Mouse (Mus musculus): ENCODE data around the gene Spsb4. TPM values are rescaled to one million over a fixed set of nuclear protein-coding genes. Genes with fewer than 3 reads are reported as not detected.
A peak's percentile ranks its signal among the peaks of the same experiment; 100 is the strongest.

Gene Spsb4
- total and polyA plus RNA-seq, 2 experiments from 2014 or later, result 31.8 to 36.4 TPM

DNA sequence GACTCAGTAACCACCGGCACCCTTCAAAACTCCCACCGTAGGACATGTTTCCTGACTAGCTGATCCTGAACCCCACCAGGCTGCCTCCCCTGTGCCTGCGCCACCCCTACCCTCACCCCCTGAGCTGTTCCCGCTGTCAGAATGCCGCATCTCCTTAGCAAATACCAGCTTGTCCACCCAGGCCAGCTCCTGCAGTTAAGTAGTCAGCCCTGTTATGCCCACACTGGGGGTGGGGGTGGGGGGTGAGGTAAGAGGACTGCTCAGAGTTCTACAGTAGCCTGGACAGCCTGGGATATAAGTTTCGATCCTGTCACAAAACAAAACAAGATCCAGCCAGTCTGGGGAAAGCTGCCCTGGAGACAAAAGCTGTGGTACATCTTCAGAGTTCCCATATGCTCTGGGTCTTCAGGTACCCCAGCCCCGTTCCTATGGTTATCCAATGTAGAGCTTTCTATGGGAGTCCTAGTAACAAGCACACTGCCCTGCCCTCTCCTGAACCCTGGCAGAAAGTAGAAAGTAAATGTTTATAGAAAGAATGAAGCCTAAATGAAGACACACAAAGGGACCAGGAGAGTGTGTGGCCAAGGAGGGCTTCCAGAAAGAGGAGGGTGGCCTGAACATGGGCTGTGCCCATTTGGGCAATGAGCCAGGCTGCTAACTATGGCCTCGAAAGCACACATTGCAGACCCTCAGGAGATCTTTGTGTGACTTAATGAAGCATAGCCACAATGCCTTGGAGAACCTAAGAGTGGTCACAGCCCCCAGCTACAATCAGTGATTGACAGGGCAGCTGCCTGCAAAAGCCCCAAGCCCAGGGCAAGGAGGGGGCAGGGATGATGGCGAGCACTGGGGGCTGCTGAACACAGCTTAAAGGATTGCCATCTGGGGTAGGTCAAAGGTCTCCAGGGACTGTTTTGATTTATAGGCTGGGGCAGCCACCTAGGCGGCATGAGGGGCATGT is 38.3 kb downstream of the Spsb4 start:
- H3K4me1 ChIP-seq (ENCODE audit: control insufficient read depth, insufficient read depth), result peaks cover 57% of the 10 kb centered on the region
- peak overlapping the region; percentile 29; the same call in 1 of the 2 replicates for H3K9ac ChIP-seq (replicated peaks; ENCODE audit: low read depth, low read length)
- no peak for TF ChIP-seq CTCF (IDR thresholded peaks at IDR 0.05; ENCODE audit: low read depth)

DNA sequence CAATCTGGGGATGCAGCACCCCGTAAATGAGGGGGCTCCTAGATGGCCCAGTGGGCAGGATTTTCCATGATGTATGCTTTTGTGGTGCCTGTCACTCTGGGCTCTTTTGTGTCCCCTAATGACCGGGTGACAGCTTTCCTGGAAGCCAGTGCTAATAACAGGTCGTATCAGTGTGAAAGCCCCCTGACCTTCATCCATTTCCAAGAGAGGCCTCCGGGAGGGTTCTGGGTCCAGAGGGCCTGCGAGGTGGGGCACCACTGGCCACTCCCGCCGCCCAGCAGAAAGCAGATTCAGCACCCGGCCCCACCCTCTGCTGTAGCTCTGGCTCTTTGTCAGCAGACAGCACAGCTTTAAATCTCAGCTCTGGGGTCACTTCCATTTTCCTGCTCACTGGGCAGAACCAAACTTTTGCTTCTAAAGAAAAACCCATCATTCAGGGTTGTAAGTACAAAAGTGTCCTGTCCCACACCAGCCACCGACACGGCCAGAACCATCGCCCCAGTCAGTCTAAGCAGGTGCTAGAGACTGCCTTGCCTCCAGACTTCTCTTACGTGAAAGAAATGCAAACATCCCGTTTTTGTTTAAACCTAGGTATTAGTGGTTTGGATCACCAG is 39.1 kb downstream of the Spsb4 start:
- H3K4me3 ChIP-seq (ENCODE audit: low read depth, low read length), result no peak overlapping the region
- H3K36me3 ChIP-seq (replicated peaks; ENCODE audit: control insufficient read depth, insufficient read depth, low read length), result no peaks in the 10 kb centered on the region
- no peaks in the 10 kb centered on the region for H3K9me3 ChIP-seq (replicated peaks; ENCODE audit: control insufficient read depth, low read length)
- peak overlapping the region; percentile 29; the same call in 1 of the 2 replicates for H3K9ac ChIP-seq (replicated peaks; ENCODE audit: low read depth, low read length)
- H3K4me2 ChIP-seq (ENCODE audit: low read depth, low read length), result no peak overlapping the region
- WGBS, result 44% methylated on average over 13 of the region's 13 CpGs
- ATAC-seq (ENCODE audit: insufficient read depth, low read depth) (no peak), DNase-seq (ENCODE audit: low spot score) (no peak)
- no peak for TF ChIP-seq EP300 (IDR thresholded peaks at IDR 0.05; ENCODE audit: low read depth)
- no peak for TF ChIP-seq CTCF (IDR thresholded peaks at IDR 0.05; ENCODE audit: low read depth)
- H3K4me1 ChIP-seq (ENCODE audit: control insufficient read depth, insufficient read depth), result peaks cover 52% of the 10 kb centered on the region
- H3K27me3 ChIP-seq (ENCODE audit: control insufficient read depth, insufficient read depth, low read length), result no peaks in the 10 kb centered on the region
- 0 out of 2 replicates have a peak overlapping the region, but pooled peaks have one; percentile 20 for H3K27ac ChIP-seq (ENCODE audit: low read depth)

More for the DNA sequence above, 38.3 kb downstream of the Spsb4 start:
- WGBS, result 59% methylated on average over 10 of the region's 10 CpGs
- ATAC-seq (ENCODE audit: insufficient read depth, low read depth), result no peak
- H3K4me2 ChIP-seq (ENCODE audit: low read depth, low read length), result no peak overlapping the region
- H3K9me3 ChIP-seq (replicated peaks; ENCODE audit: control insufficient read depth, low read length), result no peaks in the 10 kb centered on the region
- H3K36me3 ChIP-seq (replicated peaks; ENCODE audit: control insufficient read depth, insufficient read depth, low read length), result no peaks in the 10 kb centered on the region
- H3K27ac ChIP-seq (ENCODE audit: low read depth), result 0 out of 2 replicates have a peak overlapping the region, but pooled peaks have one; percentile 20
- DNase-seq (ENCODE audit: low spot score), result no peak
- H3K27me3 ChIP-seq (ENCODE audit: control insufficient read depth, insufficient read depth, low read length), result no peaks in the 10 kb centered on the region
- H3K4me3 ChIP-seq (ENCODE audit: low read depth, low read length), result no peak overlapping the region

DNA sequence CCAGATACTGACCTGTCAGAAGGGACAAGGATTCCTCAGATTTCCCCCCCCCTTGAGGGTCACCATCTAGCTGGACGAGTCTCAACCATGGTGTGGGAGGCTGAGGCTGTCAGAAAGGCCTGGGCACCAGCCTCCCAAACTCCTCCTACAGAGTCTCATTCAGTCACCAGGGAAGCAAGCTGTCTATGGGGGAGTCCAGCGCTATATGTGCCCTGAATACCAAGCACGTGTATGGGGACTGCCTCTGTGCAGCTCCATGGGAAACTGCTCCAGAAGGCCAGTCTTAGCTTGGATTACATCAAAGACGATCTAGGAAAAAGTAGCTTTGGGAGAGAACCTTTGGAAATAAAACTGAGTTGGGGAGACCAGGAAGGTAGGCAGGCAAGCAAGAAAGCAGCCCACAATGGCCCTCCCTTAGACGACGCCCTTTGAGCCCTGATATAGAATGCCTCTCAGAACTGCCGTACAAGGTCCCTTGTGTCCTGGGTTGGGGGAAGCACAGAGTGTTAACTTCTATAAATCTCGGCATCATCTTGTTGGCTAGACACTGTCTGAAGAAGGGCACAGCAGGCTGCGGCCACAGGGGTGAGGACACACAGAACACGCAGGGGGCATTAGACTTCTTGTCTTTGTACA is 40.4 kb downstream of the Spsb4 start:
- Histone ChIP-seq H3K9ac (replicated peaks; ENCODE audit: low read depth, low read length) (no peak overlapping the region), H3K27me3 (ENCODE audit: control insufficient read depth, insufficient read depth, low read length) (no peaks in the 10 kb centered on the region), H3K36me3 (replicated peaks; ENCODE audit: control insufficient read depth, insufficient read depth, low read length) (no peaks in the 10 kb centered on the region), H3K4me3 (ENCODE audit: low read depth, low read length) (no peak overlapping the region), H3K4me2 (ENCODE audit: low read depth, low read length) (no peak overlapping the region), H3K9me3 (replicated peaks; ENCODE audit: control insufficient read depth, low read length) (no peaks in the 10 kb centered on the region), H3K4me1 (ENCODE audit: control insufficient read depth, insufficient read depth) (peaks cover 43% of the 10 kb centered on the region), H3K27ac (ENCODE audit: low read depth) (peak overlapping the region; percentile 77)
- DNase-seq (ENCODE audit: low spot score) (no peak), ATAC-seq (ENCODE audit: insufficient read depth, low read depth) (no peak)
- WGBS, result 59% methylated on average over 10 of the region's 10 CpGs
- no peak for TF ChIP-seq CTCF (IDR thresholded peaks at IDR 0.05; ENCODE audit: low read depth)
- no peak for TF ChIP-seq EP300 (IDR thresholded peaks at IDR 0.05; ENCODE audit: low read depth)

DNA sequence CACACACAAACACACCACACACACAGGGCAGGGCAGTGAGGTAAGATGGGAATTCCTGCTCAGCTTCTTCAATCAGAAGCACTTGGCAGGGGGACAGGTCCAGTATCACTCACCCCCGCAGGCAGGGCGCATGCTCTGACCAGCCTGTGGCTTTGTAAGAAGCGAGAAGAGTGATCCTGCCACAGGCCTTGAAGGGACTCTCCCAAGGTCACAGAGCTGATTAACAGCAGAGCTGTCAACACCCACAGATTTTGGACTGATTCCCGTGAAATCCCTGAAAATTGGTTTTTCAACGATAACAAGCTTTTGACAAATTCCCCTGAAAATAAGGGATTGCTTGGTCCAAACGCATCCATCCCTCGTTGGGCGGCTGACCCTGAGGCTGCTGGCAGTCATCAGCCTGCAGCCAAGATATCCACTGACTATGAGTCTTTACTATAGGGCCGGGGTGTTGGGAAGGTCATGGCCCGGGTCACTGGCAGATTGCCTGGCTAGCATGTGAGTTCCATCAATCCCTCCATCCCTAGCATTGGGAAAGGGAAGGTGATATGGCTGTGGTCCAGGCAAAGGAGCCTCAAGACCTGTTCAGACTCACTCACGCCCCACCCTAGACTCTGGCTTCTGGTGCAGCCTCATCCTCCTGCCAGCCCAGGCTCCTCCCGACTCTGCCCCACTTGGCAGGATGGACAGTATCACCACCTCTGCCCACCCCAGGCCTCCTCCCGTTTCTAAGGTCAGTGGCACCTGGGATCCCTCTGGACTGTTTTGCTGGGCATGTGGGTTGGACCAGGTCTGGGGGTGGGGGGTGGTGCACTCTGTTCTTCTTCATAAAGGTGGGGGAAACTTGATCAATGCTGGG is 41.1 kb downstream of the Spsb4 start:
- Histone ChIP-seq H3K9ac (replicated peaks; ENCODE audit: low read depth, low read length) (no peak overlapping the region), H3K36me3 (replicated peaks; ENCODE audit: control insufficient read depth, insufficient read depth, low read length) (no peaks in the 10 kb centered on the region), H3K4me2 (ENCODE audit: low read depth, low read length) (no peak overlapping the region), H3K4me3 (ENCODE audit: low read depth, low read length) (no peak overlapping the region), H3K9me3 (replicated peaks; ENCODE audit: control insufficient read depth, low read length) (no peaks in the 10 kb centered on the region), H3K27me3 (ENCODE audit: control insufficient read depth, insufficient read depth, low read length) (no peaks in the 10 kb centered on the region), H3K27ac (ENCODE audit: low read depth) (peak overlapping the region; percentile 77), H3K4me1 (ENCODE audit: control insufficient read depth, insufficient read depth) (peaks cover 39% of the 10 kb centered on the region)
- DNase-seq (ENCODE audit: low spot score) (peak; percentile 86), ATAC-seq (ENCODE audit: insufficient read depth, low read depth) (peak; percentile 84)
- TF ChIP-seq CTCF (IDR thresholded peaks at IDR 0.05; ENCODE audit: low read depth), result no peak
- WGBS, result 18% methylated on average over 13 of the region's 13 CpGs

DNA sequence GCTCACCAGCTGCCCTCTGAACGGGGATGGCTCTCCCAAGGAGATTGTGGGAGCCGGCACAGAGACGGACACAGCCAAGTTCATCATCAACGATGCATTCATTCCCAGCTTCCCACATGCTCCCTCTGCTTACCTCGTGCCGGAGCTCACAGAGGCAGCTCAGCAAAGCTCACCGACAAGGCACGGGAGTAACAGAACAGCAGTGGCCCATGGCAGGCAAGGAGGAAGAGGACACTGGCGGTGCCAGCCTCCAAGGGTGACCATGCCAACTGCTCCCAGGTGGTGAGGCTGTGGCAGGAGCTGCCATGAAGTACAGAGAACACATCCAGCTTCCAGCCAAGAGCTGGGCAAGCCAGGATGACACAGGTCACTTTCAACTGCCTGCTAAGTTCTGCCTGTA is 45.6 kb downstream of the Spsb4 start:
- no peak for DNase-seq (ENCODE audit: low spot score)
- Histone ChIP-seq H3K9ac (replicated peaks; ENCODE audit: low read depth, low read length) (no peak overlapping the region), H3K27me3 (ENCODE audit: control insufficient read depth, insufficient read depth, low read length) (no peaks in the 10 kb centered on the region), H3K4me1 (ENCODE audit: control insufficient read depth, insufficient read depth) (peaks cover 27% of the 10 kb centered on the region), H3K36me3 (replicated peaks; ENCODE audit: control insufficient read depth, insufficient read depth, low read length) (no peaks in the 10 kb centered on the region), H3K9me3 (replicated peaks; ENCODE audit: control insufficient read depth, low read length) (no peaks in the 10 kb centered on the region), H3K4me3 (ENCODE audit: low read depth, low read length) (no peak overlapping the region), H3K27ac (ENCODE audit: low read depth) (no peak overlapping the region), H3K4me2 (ENCODE audit: low read depth, low read length) (no peak overlapping the region)
- ATAC-seq (ENCODE audit: insufficient read depth, low read depth), result no peak
- TF ChIP-seq EP300 (IDR thresholded peaks at IDR 0.05; ENCODE audit: low read depth) (no peak), CTCF (IDR thresholded peaks at IDR 0.05; ENCODE audit: low read depth) (no peak)
- 82% methylated on average over 9 of the region's 9 CpGs for WGBS

All from heart, postnatal 0 days (tissue).